Comparison of ENCODE assay signal across 24 mouse cellular contexts in the genomic region with DNA sequence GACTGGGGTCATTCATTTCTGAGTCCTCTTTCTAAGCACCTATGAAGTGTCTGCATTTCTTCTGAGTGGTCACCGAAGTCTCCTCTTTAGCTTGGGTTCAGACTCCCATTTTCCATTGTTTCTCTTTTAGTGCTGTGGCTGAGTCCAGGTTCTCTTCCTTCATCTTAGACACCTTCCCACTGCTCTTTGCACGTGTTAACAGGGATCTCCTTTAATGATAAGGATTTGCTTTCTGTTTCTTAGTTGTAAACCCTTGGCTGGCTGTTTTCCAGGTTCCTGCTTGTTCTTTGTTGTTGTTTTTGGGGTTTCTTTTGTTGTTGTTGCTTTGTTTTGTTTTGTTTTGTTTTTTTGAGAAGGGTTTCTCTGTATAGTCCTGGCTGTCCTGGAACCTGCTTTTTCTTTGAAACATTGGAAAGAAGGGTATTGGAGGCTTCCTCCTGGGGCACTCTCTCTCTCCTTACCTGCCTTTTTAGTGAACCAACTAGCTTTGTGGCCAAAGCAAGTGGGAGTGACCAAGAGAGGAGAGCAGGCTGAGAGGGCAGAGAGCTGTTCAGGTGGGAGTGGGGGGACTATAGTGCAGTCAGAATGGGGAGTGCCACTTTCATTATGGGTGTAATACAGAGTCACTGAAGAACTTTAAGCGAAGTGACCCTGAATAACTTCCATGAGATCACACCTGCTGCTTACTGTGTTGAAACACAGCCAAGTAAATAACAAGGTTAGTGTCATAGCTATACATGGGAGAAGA.
DNase-seq lines count a peak whose midpoint lies in the region; ATAC-seq lines count a peak whose summit lies in the region.
"Had no signal": no experiment of that assay in that cellular context is flagged by ENCODE, and none has a peak within 500 bp of the region (broad histone marks: within the 10 kb centered on the region; RNA-seq: fewer than 3 reads in every experiment).

No protein-coding gene starts in this region.

- no peaks in the 10 kb centered on the region for H3K36me3 ChIP-seq in intestine, embryonic 16.5 days (ENCODE audit: control insufficient read depth, insufficient read depth, low read length)
- H3K36me3 ChIP-seq: heart, embryonic 10.5 days had no signal

- DNase-seq in heart, adult 11 months: peak; percentile 42
- no peak for DNase-seq in heart, adult 8-10 months (ENCODE audit: low spot score)
- no peak for DNase-seq in left cerebral cortex, adult 9 months (ENCODE audit: low spot score in 2 of 2)
- DNase-seq in embryo, embryonic 9.5 days (ENCODE audit: extremely low spot score): no peak
- DNase-seq: adrenal gland, postnatal 10 days; adrenal gland, postnatal 36 days; cerebellum, adult 18-20 months; cerebellum, adult 9-10 months; cerebellum, postnatal 14 days; forebrain, postnatal 0 days; gastrocnemius, adult 2 months; gastrocnemius, postnatal 14 days; heart, adult 18-20 months; heart, postnatal 14 days; heart, postnatal 4 days had no signal

- no peak overlapping the region for H3K4me2 ChIP-seq in intestine, embryonic 16.5 days (ENCODE audit: low read depth, low read length)
- H3K4me2 ChIP-seq: embryonic facial prominence, embryonic 12.5 days; embryonic facial prominence, embryonic 15.5 days; heart, embryonic 13.5 days; hindbrain, embryonic 14.5 days had no signal

- H3K4me1 ChIP-seq in intestine, embryonic 16.5 days (ENCODE audit: control insufficient read depth, insufficient read depth, low read length): no peaks in the 10 kb centered on the region
- H3K4me1 ChIP-seq: embryonic facial prominence, embryonic 12.5 days; embryonic facial prominence, embryonic 15.5 days; heart, embryonic 10.5 days; heart, embryonic 13.5 days had no signal

- no peaks in the 10 kb centered on the region for H3K9me3 ChIP-seq in intestine, embryonic 16.5 days (ENCODE audit: control insufficient read depth, low read length)
- H3K9me3 ChIP-seq: embryonic facial prominence, embryonic 12.5 days; embryonic facial prominence, embryonic 15.5 days; heart, embryonic 10.5 days; heart, embryonic 13.5 days had no signal

- H3K27ac ChIP-seq in intestine, embryonic 16.5 days (ENCODE audit: low read length): no peak overlapping the region
- H3K27ac ChIP-seq: embryonic facial prominence, embryonic 12.5 days; embryonic facial prominence, embryonic 15.5 days; gastrocnemius, adult 2 months; heart, embryonic 10.5 days; heart, embryonic 13.5 days; hindbrain, embryonic 14.5 days had no signal

- WGBS in intestine, embryonic 16.5 days: 65% methylated on average over 3 of the region's 3 CpGs

- H3K9ac ChIP-seq in intestine, embryonic 16.5 days (ENCODE audit: low read depth, low read length): no peak overlapping the region
- H3K9ac ChIP-seq: embryonic facial prominence, embryonic 12.5 days; embryonic facial prominence, embryonic 15.5 days; forebrain, postnatal 0 days; heart, embryonic 13.5 days; hindbrain, embryonic 14.5 days had no signal

- H3K27me3 ChIP-seq in intestine, embryonic 16.5 days (replicated peaks; ENCODE audit: control insufficient read depth, insufficient read depth, low read length): no peaks in the 10 kb centered on the region
- H3K27me3 ChIP-seq: embryonic facial prominence, embryonic 12.5 days; embryonic facial prominence, embryonic 15.5 days; heart, embryonic 13.5 days; Patski had no signal

- H3K4me3 ChIP-seq in intestine, embryonic 16.5 days (ENCODE audit: low read length): no peak overlapping the region
- H3K4me3 ChIP-seq: embryonic facial prominence, embryonic 12.5 days; embryonic facial prominence, embryonic 15.5 days; gastrocnemius, adult 2 months; heart, embryonic 10.5 days; heart, embryonic 13.5 days had no signal

- 0 out of 2 replicates have a peak, but pooled peaks have one; percentile 52 for ATAC-seq in intestine, embryonic 16.5 days
- 0 out of 2 replicates have a peak, but pooled peaks have one; percentile 31 for ATAC-seq in megakaryocyte progenitor cell, adult 5-6 weeks (replicated peaks; ENCODE audit: poor library complexity)
- ATAC-seq: forebrain, embryonic 14.5 days; forebrain, postnatal 0 days; Patski had no signal
